Mouse (Mus musculus) spleen, postnatal 14 days (tissue): ENCODE measurements around the gene Smim17.
"Not testable (repeated sequence)": the region's sequence is repeated elsewhere in the genome, so short reads cannot be mapped to it uniquely, and the experiment has no call there.

Experiments
- DNase-seq, 2 experiments: peaks; one replicate each; pipeline ENCODE4 v3.0.0; 2021 to 2022; ENCODE audit warnings: low spot score in 2 of 2

Smim17 gene

GRCm38 (mm10) chr7:6397996-6398975, at the start of gene Smim17:
Smim17 (plus strand) TSS chr7:6398715.
- DNase-seq, result peak in 1 of 2 experiments; percentile 12

GRCm38 (mm10) chr7:6358121-6358520, 40.4 kb upstream of the Smim17 start:
- no peak for DNase-seq

GRCm38 (mm10) chr7:6358937-6359590, 39.5 kb upstream of the Smim17 start:
- DNase-seq, result no peak

GRCm38 (mm10) chr7:6360477-6361060, 37.9 kb upstream of the Smim17 start:
- no peak for DNase-seq

- no peak for DNase-seq
Measured at GRCm38 (mm10) chr7:6361756-6362155, 36.8 kb upstream of the Smim17 start.

GRCm38 (mm10) chr7:6362268-6363046, 36.1 kb upstream of the Smim17 start:
- DNase-seq, result peak; percentile 88 to 93

GRCm38 (mm10) chr7:6363047-6363488, 35.4 kb upstream of the Smim17 start, which contains the start of gene Zfp78:
Zfp78 (plus strand) TSS chr7:6363280.
- DNase-seq, result no peak

- no peak for DNase-seq
Measured at GRCm38 (mm10) chr7:6364761-6365160, 33.8 kb upstream of the Smim17 start.

- DNase-seq, result no peak
Measured at GRCm38 (mm10) chr7:6367185-6367584, 31.3 kb upstream of the Smim17 start.

- DNase-seq, result not testable (repeated sequence)
Measured at GRCm38 (mm10) chr7:6368146-6368545, 30.4 kb upstream of the Smim17 start.

GRCm38 (mm10) chr7:6369460-6369859, 29.1 kb upstream of the Smim17 start:
- no peak for DNase-seq

GRCm38 (mm10) chr7:6372993-6373392, 25.5 kb upstream of the Smim17 start:
- no peak for DNase-seq

- no peak for DNase-seq
Measured at GRCm38 (mm10) chr7:6378441-6378840, 20.1 kb upstream of the Smim17 start.

GRCm38 (mm10) chr7:6381431-6381830, 17.1 kb upstream of the Smim17 start:
- DNase-seq, result no peak

- peak; percentile 80 to 88 for DNase-seq
Measured at GRCm38 (mm10) chr7:6383044-6383455, 15.5 kb upstream of the Smim17 start, which contains the start of gene Zfp28. Zfp28 (plus strand) TSS chr7:6383295.

- DNase-seq, result no peak
Measured at GRCm38 (mm10) chr7:6384011-6384410, 14.5 kb upstream of the Smim17 start.

GRCm38 (mm10) chr7:6386995-6387394, 11.5 kb upstream of the Smim17 start:
- DNase-seq, result no peak

- DNase-seq, result no peak
Measured at GRCm38 (mm10) chr7:6388971-6389370, 9.5 kb upstream of the Smim17 start.

GRCm38 (mm10) chr7:6389449-6389848, 9.1 kb upstream of the Smim17 start:
- no peak for DNase-seq

- peak; percentile 39 to 63 for DNase-seq
Measured at GRCm38 (mm10) chr7:6410043-6410442, 11.5 kb downstream of the Smim17 start, which contains the start of gene Gm20715. Gm20715 (plus strand) TSS chr7:6410277.
